Mouse (Mus musculus): ENCODE data around the gene H2afx. TPM values are rescaled to one million over a fixed set of nuclear protein-coding genes. Genes with fewer than 3 reads are reported as not detected.
"Not testable (repeated sequence)": the region's sequence is repeated elsewhere in the genome, so short reads cannot be mapped to it uniquely, and the experiment has no call there.

H2afx gene
- polyA plus RNA-seq, 1 experiment, result 123 TPM

DNA sequence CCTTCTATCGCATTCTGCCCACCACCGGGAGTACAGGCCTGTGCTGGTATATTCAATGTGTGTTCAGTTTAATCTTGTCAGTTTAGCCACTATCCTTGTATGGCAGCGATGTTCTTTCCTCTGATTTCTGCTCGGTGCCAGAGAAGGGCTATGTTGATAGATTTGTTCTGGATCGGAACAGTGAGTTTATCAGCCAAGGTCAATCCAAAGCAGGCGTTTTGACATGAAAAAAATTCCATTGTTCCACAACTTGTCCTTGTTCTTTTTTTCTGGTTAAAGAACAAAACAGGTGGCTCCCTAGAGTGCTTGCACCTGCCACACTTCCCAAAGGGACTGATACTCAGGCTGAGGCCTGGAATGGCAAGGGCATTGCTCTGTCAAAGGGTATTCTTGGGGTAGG, 41.6 kb downstream of the H2afx start:
- Histone ChIP-seq H3K79me2 (ENCODE audit: control insufficient read depth, insufficient read depth) (peaks cover 15% of the 10 kb centered on the region), H3K4me3 (no peak overlapping the region), H3K4me2 (ENCODE audit: low read depth) (no peak overlapping the region), H3K27me3 (ENCODE audit: control insufficient read depth, insufficient read depth, insufficient read length) (no peaks in the 10 kb centered on the region), H3ac (ENCODE audit: control insufficient read depth, insufficient read length) (no peak overlapping the region), H3K36me3 (ENCODE audit: control insufficient read depth, insufficient read depth) (no peaks in the 10 kb centered on the region)
- no peak for TF ChIP-seq REST (IDR thresholded peaks at IDR 0.05; ENCODE audit: insufficient read depth, insufficient read length)
- peak in 2 of 3 experiments; percentile 22 to 45 for TF ChIP-seq MYOD1 (IDR thresholded peaks at IDR 0.05; ENCODE audit: control insufficient read depth in 1 of 3, insufficient read length in 2 of 3, low read depth in 2 of 3)

DNA sequence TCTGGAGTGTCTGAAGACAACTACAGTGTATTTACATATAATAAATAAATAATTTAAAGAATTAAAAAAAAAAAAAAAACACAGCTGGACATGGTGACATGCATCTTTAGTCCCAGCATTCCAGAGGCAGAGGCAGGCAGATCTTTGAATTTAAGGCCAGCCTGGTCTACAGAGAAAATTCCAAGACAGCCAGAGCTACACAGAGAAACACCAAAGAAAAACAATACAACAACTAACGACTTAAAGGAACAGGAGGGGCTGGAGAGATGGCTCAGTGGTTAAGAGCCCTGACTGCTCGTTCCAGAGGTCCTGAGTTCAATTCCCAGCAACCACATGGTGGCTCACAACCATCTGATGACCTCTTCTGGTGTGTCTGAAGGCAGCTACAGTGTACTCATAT, 42.8 kb downstream of the H2afx start:
- H3K79me2 ChIP-seq (ENCODE audit: control insufficient read depth, insufficient read depth), result peaks cover 20% of the 10 kb centered on the region
- not testable (repeated sequence) for H3ac ChIP-seq (ENCODE audit: control insufficient read depth, insufficient read length); H3K36me3 ChIP-seq (ENCODE audit: control insufficient read depth, insufficient read depth); H3K4me3 ChIP-seq; H3K27me3 ChIP-seq (ENCODE audit: control insufficient read depth, insufficient read depth, insufficient read length); H3K4me2 ChIP-seq (ENCODE audit: low read depth)

DNA sequence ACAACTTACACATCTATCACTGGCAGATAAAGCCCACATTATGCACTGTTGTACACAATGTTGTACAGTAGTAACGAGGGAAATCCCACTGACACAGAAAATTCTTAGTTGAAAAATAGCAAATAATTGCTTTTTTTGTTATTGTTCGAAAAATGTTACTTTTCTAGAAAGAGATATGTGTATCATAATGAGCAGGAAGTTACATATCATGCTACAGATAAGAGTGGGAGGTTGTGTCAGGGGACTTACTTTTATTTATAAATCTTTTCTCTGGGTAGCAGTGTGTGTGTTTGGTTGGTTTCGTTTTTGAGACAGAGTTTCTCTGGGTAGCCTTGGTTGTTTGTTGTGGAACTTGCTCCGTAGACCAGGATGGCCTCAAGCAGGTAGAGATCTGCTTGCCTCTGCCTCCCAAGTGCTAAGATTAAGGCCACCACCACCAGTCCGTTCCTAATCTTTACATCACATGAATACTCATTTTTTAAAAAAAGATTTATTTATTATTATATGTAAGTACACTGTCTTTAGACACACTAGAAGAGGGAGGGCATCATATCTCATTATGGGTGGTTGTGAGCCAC, 43.7 kb downstream of the H2afx start:
- H3K79me2 ChIP-seq (ENCODE audit: control insufficient read depth, insufficient read depth), result peaks cover 20% of the 10 kb centered on the region
- H3K4me2 ChIP-seq (ENCODE audit: low read depth), result peak overlapping the region; percentile 79
- TF ChIP-seq TCF12 (IDR thresholded peaks at IDR 0.05; ENCODE audit: insufficient read depth, poor library complexity, severe bottlenecking), result no peak
- no peak for TF ChIP-seq POLR2A (IDR thresholded peaks at IDR 0.05; ENCODE audit: insufficient read length, low read depth)
- TF ChIP-seq MYOG (IDR thresholded peaks at IDR 0.05; ENCODE audit: control insufficient read depth in 1 of 3, insufficient read depth in 1 of 3, insufficient read length in 2 of 3, low read depth in 2 of 3), result no peak
- TF ChIP-seq SRF (IDR thresholded peaks at IDR 0.05; ENCODE audit: control insufficient read depth, insufficient read length, low read depth), result no peak
- no peak for TF ChIP-seq CEBPB (IDR thresholded peaks at IDR 0.05; ENCODE audit: insufficient read depth, poor library complexity, severe bottlenecking)
- TF ChIP-seq MYOD1 (IDR thresholded peaks at IDR 0.05; ENCODE audit: control insufficient read depth in 1 of 3, insufficient read length in 2 of 3, low read depth in 2 of 3), result no peak
- no peak for TF ChIP-seq REST (IDR thresholded peaks at IDR 0.05; ENCODE audit: insufficient read depth, insufficient read length)
- no peak for TF ChIP-seq POLR2AphosphoS2 (IDR thresholded peaks at IDR 0.05; ENCODE audit: insufficient read length, low read depth)
- TF ChIP-seq USF1 (IDR thresholded peaks at IDR 0.05; ENCODE audit: low read depth), result no peak
- TF ChIP-seq E2F4 (IDR thresholded peaks at IDR 0.05; ENCODE audit: insufficient read depth), result no peak
- no peak for TF ChIP-seq MAX (IDR thresholded peaks at IDR 0.05; ENCODE audit: low read depth)
- TF ChIP-seq TCF3 (IDR thresholded peaks at IDR 0.05; ENCODE audit: insufficient read length, low read depth), result no peak
- no peaks in the 10 kb centered on the region for H3K27me3 ChIP-seq (ENCODE audit: control insufficient read depth, insufficient read depth, insufficient read length)
- H3ac ChIP-seq (ENCODE audit: control insufficient read depth, insufficient read length), result peak overlapping the region; percentile 65
- H3K36me3 ChIP-seq (ENCODE audit: control insufficient read depth, insufficient read depth), result peaks cover 9% of the 10 kb centered on the region
- H3K4me3 ChIP-seq, result peak overlapping the region; percentile 88

DNA sequence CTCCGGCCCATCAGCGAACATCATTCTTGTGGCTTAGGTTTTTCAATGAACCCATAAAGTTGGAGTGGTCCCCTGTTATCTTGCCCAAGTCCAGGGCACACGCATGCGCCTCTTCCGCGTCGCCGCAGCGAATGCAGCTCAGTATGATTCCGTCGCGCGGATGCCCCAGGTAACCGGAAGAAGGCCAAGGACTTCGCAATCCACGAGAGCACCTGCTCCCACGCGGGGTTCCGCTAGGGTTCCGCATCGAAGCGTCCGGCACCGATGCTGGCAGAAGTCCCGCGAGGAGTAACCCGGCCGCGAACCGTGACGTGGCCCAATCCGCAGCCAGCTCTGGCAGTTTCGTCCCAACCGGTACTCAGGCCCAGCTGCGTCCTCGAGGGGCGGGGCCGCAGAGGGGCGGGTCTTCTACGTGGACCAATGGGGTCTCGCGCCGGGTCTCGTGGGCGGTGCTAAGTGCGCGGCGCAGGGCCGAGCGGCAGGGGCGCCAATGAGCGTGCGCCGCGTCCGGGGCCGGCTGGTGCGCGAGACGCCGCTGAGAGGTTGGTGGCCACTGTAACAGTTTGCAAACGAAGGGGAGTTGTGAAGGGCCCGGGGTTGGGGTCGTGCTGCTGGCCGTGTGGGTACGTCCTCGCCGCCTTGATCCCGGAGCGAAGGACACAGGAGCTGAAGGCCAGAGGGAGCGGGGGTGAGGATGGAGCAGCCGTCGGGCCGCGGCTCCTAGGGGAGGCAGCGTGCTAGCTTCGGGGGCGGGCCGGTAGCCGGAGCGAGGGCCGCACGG, 44.8 kb downstream of the H2afx start, which contains the start of gene Hyou1:
Gene Hyou1 (plus strand): TSS at position 437 of the 781 bp plus-strand sequence.
- TF ChIP-seq SRF (IDR thresholded peaks at IDR 0.05; ENCODE audit: control insufficient read depth, insufficient read length, low read depth) (peak; percentile 23), TCF12 (IDR thresholded peaks at IDR 0.05; ENCODE audit: insufficient read depth, poor library complexity, severe bottlenecking) (no peak), POLR2AphosphoS2 (IDR thresholded peaks at IDR 0.05; ENCODE audit: insufficient read length, low read depth) (peak; percentile 86), MYOD1 (IDR thresholded peaks at IDR 0.05; ENCODE audit: control insufficient read depth in 1 of 3, insufficient read length in 2 of 3, low read depth in 2 of 3) (peak in 2 of 3 experiments; percentile 29 to 62), REST (IDR thresholded peaks at IDR 0.05; ENCODE audit: insufficient read depth, insufficient read length) (no peak), MAX (IDR thresholded peaks at IDR 0.05; ENCODE audit: low read depth) (no peak), E2F4 (IDR thresholded peaks at IDR 0.05; ENCODE audit: insufficient read depth) (no peak), MYOG (IDR thresholded peaks at IDR 0.05; ENCODE audit: control insufficient read depth in 1 of 3, insufficient read depth in 1 of 3, insufficient read length in 2 of 3, low read depth in 2 of 3) (peak in 2 of 3 experiments; percentile 6 to 61), POLR2A (IDR thresholded peaks at IDR 0.05; ENCODE audit: insufficient read length, low read depth) (peak; percentile 76)
- peaks cover 20% of the 10 kb centered on the region for H3K79me2 ChIP-seq (ENCODE audit: control insufficient read depth, insufficient read depth)
- peak within 1 kb of the TSS; percentile 97 for H3K4me2 ChIP-seq (ENCODE audit: low read depth)

DNA sequence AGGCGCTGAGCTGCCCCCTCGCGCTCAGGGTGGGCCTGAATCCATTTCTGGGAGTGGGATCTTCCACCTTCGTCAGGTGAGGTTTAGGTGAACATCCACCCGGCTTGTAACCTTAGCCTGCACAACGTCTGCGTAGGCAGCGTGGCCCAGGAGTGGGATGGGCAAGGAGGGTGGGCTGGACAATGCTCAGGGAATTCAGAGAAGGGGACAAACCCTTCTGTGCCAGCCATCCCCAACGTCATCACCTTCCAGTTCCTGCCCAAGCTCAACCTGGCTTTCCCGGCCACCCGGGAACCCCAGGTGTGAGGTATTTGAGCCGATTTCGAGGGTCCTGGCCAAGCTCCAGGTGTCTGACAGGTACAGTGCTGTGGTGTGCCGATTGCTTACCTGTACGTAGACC, 45.4 kb downstream of the H2afx start:
- peaks cover 20% of the 10 kb centered on the region for H3K79me2 ChIP-seq (ENCODE audit: control insufficient read depth, insufficient read depth)
- H3K4me2 ChIP-seq (ENCODE audit: low read depth), result peak overlapping the region; percentile 97
- peaks cover 9% of the 10 kb centered on the region for H3K36me3 ChIP-seq (ENCODE audit: control insufficient read depth, insufficient read depth)
- no peaks in the 10 kb centered on the region for H3K27me3 ChIP-seq (ENCODE audit: control insufficient read depth, insufficient read depth, insufficient read length)
- H3K4me3 ChIP-seq, result peak overlapping the region; percentile 88
- peak overlapping the region; percentile 65 for H3ac ChIP-seq (ENCODE audit: control insufficient read depth, insufficient read length)
- TF ChIP-seq MAX (IDR thresholded peaks at IDR 0.05; ENCODE audit: low read depth), result no peak

More for the DNA sequence above, 44.8 kb downstream of the H2afx start, which contains the start of gene Hyou1:
- Histone ChIP-seq H3K36me3 (ENCODE audit: control insufficient read depth, insufficient read depth) (peaks cover 9% of the 10 kb centered on the region), H3K27me3 (ENCODE audit: control insufficient read depth, insufficient read depth, insufficient read length) (no peaks in the 10 kb centered on the region), H3ac (ENCODE audit: control insufficient read depth, insufficient read length) (peak within 1 kb of the TSS; percentile 65), H3K4me3 (peak within 1 kb of the TSS; percentile 88)
